Mouse (Mus musculus): ENCODE measurements around the gene Ank. TPM values are rescaled to one million over a fixed set of nuclear protein-coding genes. Genes with fewer than 3 reads are reported as not detected.

Gene Ank
- total RNA-seq, 2 experiments from 2014 or later: 70.2 to 74.8 TPM

DNA sequence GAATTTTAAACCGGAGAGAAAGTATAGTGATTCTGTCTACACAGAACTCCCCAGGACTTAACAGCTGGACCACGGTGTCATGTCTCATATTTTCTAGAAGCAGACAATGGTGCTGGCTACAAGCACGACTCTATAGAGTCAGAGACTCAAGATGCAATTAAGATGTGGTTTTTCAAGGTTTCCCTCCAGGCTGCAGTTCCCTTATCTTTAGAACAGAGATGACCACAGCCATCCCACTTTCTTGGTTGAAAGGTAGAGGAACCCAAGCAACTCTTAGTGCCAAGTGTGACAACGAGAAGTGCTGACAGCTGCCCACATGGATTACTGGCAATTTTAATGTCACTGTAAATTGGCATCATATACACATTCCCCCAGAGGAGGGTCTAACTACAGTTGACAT lies 143.1 kb downstream of the Ank start:
- no peak for DNase-seq

DNA sequence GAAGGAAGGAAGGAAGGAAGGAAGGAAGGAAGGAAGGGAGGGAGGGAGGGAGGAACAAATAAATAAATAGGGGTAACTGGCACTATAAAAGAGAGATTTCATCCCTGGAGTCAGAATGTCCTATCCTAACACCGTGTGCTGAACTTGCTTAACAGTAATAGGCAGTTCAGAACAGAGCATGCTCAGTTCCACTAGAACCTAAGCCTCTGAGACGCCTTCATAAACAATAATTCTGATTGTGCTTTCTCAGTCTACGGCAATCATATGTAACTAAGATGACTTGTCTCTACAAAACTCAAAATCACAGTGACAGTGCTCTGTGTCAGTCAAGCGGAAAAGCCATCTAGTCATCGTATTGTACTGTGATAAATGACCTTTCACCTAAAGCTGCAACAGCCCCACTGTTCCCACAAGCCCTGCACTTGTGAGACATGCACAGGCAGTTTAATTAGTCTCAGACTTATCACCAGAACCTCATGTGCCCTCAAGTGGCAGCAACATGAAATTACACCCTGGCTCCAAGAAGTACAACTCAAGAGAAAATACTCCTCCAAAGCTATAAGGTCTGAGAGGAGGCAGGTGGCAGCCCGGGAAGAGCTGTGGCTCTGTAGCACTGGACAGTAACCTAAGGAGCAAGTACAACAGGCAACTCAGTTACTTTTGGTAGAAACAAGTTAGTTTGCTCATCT lies 146.2 kb downstream of the Ank start:
- peak; percentile 68 for DNase-seq

DNA sequence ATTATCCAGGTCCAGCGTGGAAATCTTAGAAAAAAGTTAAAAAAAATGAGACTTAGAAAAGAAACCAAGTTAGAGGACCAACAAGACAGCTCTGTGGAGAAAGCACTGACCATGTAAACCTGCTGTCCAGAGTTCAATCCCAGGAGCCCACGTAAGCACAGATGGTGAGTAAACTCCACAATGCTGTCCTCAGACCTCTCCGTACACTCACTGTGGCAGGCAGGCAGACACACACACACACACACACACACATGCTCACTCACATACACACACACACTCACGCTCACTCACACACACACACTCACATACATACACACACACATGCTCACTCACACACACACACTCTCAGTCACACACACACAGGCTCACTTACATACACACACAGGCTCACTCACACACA lies 146.8 kb downstream of the Ank start:
- DNase-seq: no peak

DNA sequence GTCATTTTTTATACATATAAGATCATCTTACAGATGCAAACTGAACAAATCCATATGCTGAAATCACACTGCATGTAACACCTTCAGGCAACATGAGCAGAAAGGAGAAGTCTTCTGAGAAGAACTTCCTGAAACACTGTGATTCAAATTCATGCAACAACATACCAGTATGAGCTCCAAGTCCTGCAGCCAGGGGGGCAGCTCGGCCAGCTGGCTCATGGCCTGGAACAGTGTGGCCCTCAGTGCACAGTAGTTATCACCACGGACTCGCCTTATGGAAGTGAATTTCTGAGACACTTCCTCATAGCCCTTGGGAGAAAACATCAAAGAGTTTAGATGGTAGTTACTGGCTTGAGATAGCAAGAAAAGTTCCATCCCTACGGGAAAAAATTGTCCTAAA lies 149.7 kb downstream of the Ank start:
- DNase-seq: peak; percentile 67

DNA sequence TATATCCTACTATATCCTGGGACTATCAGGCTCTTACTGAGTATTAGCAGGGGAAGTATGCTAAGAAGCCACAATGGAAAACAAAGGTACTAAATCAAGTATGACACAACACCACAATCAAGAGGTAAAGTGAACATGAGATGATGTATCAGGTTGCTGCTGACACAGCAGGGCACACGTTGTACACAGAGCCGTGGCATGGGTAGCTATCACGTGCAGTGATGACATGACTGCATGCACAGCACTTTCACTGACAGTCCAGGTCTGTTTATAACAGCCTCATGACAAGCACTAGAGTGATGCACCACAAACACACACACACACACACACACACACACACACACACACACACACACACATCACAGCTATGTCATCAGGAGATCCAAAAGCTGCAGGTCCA lies 150.8 kb downstream of the Ank start:
- DNase-seq: no peak

DNA sequence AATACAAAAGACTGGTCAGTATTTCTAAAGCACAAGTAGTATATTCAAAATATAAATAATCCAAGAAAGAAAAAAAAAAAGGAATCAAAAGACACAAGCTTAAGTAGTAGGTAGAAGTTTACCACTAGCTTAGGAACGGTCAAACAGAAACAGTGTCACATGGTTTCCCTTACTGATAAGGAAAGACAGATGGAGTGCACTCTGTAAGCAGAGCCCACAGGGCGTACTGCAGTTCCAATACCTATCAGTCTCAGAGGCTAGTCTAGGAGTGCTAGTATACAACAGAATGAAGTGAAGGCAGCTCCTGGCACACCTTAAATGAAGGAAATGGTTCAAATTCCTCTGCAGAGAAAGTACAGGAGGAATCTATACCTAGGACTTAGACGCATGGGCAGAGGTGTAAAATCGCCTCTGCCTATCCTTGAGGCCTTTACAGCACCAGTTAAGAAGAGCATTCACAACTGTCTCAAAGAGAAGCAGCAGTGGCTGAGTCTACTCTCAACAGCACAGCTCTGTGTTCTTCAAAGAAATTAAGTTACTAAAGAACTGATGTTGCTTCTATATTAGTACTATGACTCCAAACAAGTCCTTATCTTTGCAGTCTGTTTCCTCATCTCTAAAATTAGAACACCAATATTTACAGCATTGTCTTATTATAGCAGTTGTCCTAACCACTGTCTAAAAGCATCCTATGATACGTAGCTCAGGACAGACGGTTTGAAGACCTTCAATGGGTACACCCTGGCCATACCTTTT lies 152.5 kb downstream of the Ank start:
- DNase-seq: no peak

DNA sequence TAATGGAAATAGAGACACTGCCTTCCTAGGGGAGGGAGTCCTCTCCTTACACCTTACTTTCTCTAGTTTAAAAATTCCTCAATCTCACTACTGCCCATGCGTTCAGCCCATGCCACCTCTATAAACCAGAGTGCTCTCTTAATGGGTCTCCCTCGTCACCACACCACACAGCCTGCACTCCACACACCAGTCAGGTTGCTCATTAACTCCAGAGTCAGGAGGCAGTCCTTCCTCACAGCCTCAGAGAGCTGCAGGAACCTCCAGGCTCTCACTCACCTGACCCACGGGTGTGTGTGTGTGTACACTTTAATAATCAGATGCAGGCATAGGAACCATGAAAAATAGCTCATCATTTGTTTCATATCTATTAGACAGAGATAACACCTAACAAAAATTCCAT lies 153.2 kb downstream of the Ank start:
- no peak for DNase-seq

DNA sequence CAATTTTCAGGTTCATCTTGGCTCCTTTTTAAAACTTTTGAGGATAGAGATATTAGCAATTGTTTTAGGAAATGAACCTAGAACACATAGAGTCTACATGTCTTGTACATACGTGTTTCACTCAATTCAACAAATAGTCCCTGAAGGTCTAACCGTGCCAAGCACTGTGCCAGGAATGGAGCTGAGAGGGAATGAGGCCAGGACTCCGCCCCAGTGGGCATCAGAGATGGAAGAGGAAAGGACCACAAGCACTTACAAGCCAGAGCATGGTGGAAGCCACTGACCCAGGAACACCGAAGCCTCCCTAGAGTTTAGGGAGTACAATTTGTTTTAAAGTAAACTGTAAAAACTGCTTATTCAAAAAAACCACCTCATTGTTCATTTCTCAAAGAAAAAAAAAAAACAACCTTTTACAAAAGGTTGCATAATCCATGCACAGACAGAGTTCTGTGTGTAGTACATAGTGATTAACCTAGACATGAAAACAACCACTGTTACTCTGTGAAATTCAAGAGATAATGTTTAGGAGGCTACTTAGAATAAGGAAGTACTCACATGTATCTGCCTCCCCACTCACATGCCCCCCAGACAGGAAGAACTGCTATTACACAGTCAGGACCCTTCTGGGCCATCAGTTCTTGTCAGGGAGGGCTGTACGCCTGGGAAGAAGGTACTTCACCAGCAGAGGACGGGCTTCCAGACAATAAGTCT lies 154.2 kb downstream of the Ank start:
- peak; percentile 51 for DNase-seq

DNA sequence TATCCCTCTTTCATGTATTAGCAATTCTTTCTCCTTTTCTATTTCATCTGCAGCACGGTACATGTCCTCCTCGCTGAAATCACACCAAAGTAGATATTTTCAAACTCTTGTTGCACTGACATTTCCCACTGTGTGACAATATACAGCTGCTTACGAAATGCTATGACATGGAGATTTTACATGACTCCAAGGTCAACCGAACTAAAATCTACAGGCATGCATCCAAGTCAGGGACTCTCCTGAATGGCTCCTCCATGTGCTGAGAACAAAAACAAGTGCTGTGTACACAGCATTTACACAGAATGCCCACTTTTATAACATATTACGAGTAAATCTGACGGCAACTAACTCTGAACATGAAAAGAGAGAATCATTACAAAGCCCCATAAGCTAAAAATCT lies 156.8 kb downstream of the Ank start:
- DNase-seq: no peak

DNA sequence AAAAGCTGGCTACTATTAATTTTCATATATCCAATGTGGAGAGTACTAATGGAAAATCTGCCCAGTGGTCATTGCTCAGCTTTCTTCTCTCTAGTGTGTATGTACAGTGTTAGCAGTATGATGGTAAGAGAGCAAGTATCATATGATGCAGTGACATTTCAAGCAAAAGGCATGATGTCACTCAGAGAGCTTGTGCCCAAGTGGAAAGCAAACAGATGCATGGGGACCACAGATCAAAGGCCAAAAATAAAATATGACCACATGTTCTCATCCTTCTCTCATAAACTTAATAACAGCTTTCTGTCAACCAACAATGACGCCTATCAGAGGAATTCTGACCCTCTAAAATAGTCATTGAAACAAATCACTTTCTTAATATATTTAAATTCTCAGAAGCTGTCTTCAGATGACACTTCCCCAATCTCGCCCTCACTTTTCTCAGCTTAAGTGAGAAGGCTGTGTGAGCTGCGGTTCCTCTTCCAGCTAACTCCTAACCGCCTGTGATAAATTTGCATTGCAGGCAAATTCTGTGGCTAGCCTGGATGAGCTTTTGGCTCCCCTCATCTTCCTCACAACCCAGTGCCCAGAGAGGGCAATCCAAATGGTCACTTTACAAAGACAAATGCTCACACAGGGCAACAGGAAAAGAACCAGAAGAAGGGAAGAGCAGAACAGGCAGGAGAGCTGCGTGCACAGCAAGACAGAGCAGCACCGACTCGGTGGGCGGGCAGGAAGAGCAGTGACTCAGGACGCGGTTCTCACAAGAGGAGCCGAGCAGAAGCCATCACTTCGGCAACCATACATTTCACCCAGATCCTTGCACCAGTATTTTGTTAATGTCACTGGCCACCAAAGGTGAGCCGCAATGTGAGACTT lies 158.8 kb downstream of the Ank start:
- DNase-seq: no peak

DNA sequence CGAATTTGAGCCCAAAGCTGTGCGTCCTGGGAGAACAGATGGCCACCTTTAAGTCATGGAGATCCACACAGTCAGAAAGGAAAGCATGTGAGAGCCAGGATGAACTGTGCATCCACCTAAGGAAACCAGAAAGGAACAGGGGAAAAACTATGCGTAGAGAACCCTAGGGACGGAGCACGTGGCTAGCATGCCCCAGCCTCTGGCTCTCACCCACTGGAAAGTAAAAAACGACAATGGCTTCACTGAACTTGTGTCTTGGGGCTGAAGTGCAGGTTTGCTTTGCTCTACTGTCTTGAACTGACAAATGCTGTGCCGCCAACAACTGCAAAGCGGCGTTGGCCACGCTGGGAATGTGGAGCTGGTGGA lies 159.4 kb downstream of the Ank start:
- no peak for DNase-seq

DNA sequence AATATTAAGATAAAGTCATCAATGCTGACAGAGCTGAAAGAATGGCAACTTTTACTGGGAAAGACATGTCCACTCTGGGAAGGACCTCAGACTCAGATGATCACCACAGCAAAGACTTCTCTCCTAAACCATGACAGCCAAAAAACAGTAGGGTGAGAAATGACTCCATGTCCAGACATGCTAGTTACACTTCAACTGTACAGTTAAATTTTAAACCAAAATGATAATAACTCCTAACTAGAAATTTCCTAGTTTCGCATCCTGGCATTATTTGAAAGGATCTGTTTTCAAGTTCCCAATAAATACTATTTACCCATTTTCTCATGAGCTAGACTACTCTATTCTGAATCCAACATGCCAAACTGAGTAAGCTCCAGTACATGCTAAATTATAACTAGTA lies 159.8 kb downstream of the Ank start:
- DNase-seq: no peak

DNA sequence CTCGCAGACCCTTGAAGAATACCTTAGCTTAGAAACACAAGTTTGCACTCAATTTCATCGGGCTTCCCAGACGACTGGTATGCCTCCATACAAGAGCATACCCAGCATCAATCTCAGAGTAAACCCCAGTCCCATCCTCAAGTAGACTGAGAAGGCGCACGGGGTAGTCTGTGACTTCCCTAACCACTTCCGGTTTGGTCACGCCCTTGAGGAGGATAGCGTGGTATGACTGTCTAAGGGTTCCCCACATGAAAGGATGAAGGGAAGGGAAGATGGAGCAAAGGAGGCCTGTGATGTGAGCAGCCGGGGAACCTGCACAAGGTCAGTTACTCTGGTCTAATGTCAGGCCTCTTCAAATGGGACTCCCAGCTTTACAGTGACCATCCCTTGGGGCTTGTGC lies 161.3 kb downstream of the Ank start:
- DNase-seq: no peak

DNA sequence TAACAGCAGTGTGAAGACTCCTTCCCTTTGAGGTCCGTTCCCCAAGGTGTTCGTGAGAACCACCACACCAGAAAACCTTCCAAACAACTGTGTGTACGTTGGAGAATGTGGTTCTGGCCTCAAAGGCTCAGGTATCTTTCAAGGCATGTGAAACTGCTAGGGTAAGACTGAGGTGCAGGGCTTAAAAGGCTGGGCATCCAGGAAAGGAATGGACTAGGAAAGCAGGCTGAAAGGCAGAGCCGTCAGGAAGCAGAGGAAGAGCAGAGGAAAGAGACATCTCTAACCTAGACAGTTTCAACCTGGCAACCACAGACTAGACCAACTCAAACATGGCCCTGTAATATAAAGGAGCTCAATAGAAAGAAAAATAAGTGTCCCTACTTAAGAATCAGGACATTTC lies 162.6 kb downstream of the Ank start:
- no peak for DNase-seq

DNA sequence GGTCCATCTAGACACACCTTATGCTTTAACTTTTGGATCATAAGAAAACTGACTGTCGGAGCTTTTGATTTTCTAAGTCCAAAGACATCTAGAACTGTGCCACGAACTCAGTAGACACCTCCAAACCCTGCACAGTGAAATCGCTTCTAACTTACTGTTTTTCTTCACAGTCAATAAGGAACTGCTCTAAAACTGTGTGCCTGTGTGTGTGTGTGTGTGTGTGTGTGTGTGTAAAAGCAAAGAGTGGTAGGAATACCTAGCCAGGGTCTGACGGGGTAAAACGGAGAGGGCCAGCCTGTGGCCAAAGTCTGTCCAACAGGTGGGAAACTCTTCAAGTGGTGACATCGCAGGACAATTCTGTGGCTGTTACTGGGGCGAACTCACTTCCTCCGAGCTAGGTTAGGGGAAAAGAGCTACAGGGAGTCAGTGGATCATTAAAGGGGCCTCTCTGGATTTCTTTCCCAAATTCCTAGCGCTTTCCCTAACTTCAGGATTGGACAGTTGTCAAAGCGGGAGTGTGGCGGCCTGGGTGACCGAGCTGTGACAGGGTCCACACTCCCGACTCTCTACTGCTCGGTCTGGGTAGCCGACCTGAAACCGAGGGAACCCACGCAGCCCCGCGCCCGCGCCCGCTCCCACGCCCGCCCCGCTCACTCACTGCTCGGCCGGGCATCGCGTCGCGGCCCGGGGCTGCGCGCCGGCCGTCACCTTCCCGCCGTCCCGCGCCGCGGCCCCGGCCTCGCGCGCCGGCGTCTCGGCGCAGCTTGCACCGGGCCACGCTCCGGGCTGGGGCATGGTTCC lies 163.5 kb downstream of the Ank start:
- DNase-seq: peak; percentile 38

DNA sequence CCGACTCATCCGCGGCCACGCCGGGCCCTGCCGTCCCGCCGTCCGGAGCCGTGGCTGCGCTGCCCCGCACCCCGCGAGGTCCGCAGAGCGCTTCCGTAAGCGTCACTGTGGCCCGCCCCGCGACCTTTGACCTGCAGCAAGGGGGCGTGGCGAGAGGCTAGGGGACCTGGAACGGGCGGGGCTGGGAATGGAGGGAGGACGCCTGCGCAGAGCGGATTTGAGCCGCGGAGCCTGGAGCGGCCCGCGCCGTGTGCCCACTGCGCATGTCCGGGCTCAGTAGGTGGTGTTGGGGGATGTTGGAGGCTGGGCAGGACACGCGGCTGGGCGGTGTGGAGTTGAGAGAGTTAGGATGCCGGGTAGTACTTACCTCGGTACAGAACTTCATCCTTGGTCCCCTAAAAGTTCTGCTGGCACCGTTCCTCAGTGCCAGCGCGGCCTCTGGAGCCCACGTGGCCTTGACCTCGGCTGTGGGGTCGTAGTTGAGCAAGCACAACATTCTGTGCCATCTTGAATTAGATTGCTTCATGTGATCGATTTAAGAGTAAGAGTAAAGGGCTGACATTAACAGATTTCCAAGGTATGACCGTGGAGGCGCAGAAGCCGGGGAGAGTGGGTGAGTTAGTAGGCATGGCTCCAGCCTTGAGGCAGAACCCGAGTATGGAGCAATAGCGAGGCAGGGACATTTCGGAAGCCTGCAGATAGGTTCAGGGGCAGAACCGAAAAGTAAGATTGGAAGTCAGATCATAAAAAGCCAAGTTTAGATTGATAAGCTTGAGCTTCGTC lies 164.3 kb downstream of the Ank start, which contains the start of gene Otulin:
Otulin (minus strand) TSS at position 93 of the 783 bp plus-strand sequence.
- DNase-seq: peak; percentile 100

DNA sequence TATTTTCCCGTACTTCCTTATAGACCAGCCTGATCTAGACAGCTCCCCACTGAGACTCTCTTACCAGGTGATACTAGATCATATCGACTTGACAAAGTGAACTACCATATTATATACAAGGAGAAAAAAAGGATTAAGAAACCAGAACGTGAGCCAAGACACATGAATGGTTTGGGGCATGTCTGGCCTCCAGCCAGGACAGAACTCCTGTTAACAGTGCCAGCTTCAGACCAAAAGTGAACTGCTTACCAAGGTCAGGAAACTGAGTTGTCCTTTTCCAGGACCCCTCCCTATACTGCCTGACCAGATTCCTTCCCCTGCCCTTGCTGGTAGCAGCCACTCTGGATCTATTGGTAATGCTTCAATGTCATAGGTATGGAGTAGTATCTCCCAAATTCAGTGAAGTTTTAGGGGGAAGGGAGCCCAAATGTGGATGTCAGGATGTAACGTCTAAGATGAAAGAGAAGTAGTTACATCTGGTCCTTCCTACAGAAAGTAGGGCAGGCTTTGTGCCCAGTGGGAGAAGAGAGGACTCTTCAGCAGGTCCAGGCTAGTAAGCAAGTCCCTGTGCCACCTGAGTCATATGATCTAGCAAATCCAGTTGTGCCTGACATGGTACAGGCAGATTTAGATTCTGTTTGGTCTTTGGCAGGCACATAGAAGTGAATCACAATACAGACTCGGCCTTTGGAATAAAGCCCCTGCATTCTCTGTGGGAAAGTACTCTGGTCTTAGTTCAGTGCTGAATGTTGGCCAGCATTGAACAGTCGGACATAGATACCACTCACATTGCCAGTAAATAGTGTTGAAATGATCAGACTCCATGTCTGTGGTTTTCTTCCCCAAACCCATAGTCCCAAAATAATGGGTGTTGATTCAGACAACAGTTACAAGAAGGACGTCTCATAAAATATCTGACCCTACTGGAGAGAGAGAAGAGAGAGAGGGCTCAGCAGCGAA lies 167.7 kb downstream of the Ank start:
- DNase-seq: no peak

DNA sequence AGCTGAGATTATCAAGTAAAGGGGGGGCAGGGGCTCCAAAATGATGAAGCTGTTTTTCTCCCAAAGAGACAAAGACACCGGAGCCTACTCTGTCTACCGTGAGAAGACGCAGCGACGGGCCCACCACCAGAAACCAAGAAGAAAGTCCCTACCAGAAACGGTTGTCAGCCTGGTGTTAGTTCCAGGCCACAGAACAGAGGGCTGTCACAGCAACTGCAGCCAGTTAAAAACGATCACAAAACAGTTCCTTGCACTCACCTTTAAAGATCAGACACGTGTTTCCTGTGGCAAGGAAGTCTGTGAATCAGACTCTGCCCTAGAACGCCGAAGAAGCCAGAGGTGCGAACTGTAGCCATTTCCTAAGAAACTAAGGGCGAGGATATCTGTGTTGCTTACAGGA lies 174.7 kb downstream of the Ank start:
- no peak for DNase-seq

DNA sequence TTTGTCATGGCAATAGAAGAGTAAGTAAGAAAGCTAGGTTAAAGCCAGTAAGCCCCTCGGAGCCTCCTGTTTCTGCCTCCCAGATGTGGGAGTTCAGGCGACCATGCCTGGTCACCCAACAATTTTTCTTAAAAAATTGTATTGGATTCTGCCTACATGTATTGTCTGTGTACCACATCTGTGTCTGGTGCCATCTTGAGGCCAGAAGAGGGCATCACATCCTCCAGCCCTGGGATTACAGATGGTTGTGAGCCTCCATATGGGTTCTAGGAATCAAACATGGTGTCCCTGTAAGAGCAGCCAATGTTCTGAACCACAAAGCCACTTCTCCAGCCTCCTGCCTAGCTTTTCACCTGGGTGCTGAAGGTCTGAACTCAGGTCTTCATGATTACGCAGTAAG lies 176.4 kb downstream of the Ank start:
- DNase-seq: peak; percentile 55

Data from heart, postnatal 4 days (tissue).